Mouse (Mus musculus) gastrocnemius, adult 18-20 months (tissue): Measurements from ENCODE around the gene Ctsz. TPM values are rescaled to one million over a fixed set of nuclear protein-coding genes. Genes with fewer than 3 reads are reported as not detected.

Experiments
- DNase-seq: peaks from one replicate; pipeline ENCODE4 v3.0.0; 2021; ENCODE audit warnings: low spot score
- total RNA-seq, 2 experiments: library from RNA; stranded (reverse); gene quantifications; 2 replicates each; pipeline ENCODE4 v1.2.3; 2021

Ctsz gene
- total RNA-seq, 2 experiments from 2014 or later = 25.1 to 30.3 TPM

DNA sequence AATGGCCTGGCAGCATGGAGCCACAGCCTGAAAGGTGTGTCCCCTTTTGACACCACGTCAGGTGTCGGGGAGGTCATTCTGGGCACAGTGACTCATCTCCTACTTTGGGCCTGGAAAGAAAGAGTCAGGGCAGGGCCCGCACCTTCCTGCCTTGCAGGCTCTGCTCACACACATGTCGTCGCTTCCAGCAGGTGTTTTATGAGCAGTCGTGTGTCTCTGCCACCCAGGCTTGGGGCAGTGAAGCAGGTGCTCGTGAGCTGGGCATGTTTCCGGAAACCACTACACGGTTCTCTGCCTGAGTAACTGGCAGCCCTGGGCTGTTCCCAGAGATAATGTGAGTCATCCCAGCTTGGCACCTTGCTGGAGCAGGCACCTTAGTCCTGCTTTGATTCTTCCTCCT lies 3.6 kb upstream of the Ctsz start:
- DNase-seq = peak; percentile 34

DNA sequence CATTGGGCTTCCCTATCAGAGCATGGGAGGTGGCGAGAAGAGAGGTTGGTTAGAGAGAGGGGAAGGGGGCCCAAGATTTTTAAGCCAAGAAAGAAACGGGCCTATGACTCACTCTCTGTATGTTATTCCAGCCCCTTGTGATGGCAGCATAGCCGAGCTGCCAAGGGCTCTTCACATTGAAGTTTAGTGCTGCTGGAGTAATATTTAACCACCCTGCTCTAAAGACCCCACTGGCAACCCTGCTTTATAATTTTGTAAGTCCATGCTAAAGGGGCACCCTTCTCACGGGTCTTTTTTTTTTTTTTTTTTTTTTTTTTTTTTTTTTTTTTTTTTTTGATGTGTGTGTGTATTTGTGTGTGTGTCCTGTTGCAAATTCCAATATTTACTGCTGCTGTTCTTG lies 3.1 kb upstream of the Ctsz start:
- DNase-seq = no peak

DNA sequence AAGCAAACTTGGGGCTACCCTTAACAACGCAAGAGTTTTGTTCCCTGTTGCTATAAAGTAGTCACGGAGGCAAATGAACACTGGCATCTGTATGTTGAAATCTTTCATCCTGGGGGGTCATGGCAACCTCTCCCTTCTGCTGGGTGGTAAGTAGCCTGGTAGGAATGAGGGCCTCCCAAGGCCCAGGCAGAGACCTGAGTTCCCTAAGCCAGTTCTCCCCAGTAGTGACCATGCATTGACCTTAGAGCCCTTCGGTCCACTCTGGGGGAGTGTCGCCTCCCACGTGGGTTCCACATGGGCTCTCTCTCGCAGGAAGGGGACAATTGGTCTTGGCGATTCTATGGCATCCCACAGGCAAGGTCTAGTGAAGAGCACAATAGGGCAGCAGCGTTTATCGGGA lies 1.1 kb upstream of the Ctsz start:
- no peak for DNase-seq

DNA sequence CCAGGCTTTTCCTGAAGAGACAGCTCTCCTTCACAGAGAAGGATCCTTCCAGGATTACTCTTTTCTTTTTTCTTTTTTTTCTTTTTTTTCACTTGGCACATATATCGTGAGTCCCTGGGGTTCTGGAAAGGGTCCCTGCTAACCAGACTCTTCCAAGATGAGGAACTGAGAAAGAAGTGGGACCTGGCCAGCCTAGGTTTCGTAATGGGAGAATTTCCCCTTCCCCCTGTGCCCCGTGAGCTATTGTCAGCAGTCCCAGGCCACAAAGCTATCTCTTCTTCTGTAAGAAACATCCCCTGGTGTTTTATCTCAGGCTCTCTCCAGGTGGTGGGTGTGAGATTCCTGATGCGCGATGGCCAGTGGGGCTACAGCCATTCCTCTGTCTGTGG lies 605 bp upstream of the Ctsz start:
- no peak for DNase-seq

DNA sequence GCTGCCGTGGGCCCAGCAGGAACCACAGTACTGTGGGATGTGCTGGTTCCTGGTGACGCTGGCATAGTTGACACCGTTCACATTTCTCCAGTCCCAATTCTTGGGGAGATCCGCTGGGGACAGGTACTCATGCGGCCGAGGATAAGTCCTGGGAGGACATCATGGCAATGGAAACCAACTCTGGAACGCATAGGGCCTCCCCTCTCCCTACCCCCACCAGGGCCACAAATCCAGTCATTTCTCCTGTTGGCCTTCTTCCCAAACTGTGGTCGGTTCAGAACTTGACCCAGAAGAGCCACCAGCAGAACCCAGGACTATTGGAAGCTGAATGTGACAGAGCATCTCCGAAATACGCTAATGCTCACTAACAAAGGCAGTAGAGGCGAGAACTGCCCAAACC lies 658 bp downstream of the Ctsz start:
- DNase-seq = peak; percentile 13

DNA sequence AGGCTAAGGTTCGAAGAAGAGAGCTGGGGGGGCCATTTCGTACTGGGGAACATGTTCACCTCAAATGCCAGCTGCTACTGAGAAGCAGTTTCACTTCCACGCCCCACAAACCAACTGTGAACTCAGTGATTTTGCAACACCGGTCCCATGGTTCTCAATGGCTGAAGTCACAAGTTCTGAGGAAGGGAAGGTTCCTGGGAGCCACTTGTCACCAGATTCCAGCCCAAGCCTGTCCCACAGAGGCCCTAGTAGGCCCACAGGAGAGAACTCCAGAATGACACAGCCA lies 1.2 kb downstream of the Ctsz start:
- peak; percentile 27 for DNase-seq

DNA sequence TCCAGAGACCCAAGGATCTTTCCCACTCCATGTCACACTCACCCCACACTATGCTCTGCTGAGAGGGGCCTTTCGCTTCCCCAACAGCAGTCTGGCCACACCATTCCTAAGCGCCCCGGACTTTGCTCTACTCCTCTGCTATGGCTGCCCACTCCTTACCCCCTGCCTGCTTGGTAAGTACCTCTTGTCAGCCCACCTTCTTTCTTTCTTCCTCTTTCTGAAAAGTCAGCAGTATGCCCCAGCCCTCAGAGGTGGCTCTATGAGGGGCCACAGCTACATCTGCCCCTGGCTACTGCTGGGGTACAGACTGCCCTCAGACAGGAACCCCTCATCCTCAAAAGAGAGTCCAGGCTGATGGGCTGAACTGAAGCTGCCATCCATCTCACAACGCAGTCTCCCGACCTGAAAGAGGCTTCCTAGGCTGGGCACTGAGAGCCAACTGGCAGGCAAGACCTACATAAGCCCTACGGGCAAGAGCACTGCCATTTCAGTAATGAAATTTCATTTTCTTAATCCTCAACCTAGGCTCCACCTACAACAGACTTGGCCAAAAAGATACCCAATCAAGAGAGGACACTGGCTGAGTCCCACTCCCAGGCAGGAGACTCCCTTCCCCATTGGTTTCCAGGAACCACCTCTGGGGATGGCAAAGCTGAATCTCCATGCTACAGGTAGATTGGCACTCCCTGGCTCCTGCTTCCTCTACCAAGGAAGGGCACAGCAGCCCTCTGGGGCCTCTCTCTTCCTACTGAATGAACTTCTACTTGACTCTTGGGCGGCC lies 1.7 kb downstream of the Ctsz start:
- no peak for DNase-seq

DNA sequence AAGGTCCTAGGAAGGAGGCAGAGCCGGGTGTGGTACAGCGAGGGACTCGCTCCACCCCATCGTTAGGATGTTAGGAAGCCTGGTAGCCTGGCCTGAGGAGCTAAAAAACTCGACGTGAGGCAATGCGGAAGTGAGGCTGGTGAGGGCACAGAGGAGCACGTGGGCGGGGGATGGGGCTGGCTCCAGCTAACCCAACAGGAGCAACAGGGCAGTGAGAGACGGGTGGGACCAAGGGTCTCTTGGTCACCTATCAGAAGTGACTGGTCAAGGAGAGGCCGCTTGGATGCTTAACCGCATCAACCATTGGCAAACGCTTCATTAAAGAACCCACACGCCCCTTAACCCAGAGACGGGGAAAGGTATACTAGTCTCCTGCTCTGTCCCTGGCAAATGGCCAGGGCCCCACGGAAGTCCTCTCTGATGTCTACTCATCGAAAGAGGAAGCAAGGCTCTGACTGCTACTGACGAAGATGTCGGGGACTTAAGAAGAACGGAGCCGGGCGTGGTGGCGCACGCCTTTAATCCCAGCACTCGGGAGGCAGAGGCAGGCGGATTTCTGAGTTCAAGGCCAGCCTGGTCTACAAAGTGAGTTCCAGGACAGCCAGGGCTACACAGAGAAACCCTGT lies 2.6 kb downstream of the Ctsz start:
- DNase-seq = no peak

DNA sequence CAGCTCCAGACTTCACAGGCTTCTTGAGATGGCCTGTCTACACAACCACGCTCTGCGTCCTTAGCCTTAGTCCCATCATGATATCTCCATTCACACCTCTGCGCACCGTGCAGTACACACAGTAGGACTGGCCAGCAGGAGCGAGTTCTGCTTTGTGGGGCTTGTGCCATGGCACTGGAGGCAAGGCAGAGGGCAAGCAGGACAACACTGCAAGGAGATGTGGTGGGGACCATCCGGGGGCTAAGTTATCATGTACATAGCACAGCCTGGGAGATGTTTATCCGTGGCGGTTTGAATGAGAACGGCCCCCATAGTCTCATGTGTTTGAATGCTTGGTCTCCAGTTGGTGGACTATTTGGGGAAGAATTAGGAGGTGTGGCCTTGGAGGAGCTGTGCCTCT lies 3.9 kb downstream of the Ctsz start:
- DNase-seq = no peak

DNA sequence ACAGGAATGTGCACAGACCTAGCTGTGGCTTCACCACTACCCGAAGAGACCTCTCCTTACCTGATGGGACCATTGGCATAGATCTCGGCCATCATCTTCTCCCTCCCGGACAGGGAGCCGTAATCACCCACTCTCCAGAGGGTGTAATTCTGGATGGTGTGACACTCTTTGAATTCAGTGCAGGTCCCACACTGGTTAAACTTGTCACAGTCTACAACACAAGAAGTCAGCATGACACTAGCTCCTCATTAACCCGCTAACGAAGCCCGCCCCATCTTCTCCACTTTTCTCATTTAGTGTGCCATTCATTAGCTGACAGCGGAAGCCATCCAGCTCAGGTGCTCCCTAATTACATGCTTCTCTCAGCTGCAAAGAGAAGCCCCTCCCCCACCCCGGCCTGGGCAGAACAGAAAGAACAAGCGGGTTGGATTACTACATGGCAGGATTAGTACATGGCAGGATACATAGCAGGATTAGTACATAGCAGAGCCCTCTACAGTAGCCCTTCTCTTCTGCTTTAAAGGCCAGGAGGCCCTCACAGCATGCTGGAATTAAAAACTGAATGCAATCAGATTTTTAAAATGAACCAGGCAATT lies 9.7 kb downstream of the Ctsz start:
- no peak for DNase-seq

DNA sequence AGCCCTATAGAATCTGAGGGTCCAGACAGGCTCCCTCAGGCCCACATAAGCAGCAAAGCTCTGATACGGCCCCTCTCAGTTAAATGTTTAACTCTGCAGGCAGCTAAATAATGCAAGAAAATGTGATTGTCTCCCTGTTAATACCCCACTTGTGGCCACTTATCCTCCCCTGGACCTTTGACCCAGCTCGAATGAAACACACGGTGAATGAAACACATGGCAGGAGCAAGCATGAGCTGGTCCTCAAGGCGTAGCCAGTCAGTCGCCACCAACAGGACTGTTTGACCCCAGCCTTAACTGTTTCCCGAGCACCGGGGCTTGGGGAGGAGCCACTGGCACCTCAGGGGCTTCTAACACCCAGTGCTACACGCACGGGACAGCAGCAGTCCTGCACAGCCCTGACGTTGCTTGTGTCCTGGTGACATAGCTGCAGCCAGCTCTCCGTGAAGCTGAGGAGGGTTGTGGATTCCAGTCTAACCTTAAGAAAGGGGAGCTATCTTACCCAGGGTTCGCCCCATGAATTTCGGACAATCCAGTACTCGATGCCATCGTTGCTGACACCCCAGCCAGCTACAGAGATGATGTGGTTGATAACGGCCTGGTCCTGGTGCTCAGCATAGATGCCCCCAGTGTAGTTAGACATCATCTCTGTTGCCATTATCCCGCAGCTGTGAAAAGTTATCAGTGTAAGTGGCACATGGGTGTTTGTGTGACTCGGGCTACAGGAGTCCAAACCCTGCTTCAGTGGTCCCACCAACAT lies 10.6 kb downstream of the Ctsz start:
- DNase-seq = no peak

DNA sequence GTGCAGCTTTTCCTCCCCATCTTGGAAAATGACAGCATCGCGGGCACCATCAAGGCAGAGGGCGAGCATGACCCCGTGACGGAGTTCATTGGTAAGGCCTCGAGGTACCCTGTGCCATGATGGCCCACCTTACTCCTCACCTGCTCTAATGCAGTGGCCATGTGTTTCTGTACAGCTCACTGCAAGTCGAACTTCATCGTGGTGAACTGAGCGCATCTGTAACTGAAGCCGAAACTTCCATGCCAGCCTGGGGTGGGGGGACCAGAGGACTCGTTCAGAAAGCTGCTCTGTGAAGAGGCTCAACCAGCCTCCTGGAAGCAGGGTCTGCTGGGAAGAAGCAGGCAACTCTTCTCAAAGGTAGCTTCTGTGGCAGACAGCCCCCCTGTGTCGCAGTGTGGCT lies 12.0 kb downstream of the Ctsz start:
- DNase-seq = no peak

DNA sequence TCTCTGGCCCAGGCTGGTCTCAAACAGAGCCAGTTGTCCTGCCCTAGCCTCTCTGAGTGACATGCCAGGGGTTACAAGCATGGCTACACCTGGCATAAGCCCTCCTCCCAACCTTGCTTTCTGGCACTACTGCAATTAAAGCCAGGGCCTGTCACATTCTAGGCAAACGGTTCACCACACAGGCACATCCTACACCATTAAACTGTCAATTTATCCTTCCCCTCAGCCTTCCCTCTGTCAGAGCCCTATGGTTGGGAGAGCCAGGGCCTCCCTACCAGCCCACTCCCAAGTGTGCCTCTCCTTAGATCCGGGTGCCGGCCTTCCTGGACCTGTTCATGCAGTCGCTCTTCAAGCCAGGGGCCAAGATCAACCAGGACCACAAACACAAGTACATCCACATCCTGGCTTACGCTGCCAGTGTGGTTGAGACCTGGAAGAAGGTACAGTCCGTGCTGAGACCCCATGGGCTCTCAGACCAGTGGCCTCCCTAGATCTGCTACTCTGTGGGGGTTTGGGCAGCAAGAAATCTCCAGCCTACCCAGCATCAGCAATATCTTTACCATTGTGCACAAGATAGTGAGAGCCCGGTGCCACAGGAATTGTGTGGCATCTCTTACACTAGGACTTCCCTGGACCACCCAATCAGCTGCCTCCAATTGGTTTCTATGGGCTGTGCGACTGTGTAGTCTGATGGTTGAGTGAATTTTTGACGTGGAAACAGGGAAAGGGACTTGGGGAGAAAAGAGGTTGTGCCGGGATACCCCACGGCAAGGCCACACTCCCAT lies 14.3 kb downstream of the Ctsz start:
- no peak for DNase-seq

DNA sequence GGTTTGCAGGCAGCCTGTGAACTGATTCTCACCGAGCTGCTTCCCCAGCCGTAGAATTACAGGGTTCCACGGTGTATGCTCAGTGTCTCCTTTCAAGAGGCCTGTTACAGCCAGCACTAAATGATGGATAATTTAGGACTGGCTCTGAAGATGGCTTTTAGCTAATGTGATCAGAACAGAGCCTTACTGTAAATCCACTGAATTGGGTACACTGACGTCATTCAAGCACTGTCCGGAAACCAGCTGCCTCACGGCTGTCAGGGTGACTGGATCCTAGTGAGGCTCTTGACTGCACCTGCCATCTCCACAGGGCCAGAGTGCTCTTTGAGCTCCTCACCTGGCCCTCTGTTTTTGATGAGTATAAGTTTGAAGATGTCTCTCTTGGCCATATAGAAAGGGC lies 17.7 kb downstream of the Ctsz start:
- DNase-seq = no peak

DNA sequence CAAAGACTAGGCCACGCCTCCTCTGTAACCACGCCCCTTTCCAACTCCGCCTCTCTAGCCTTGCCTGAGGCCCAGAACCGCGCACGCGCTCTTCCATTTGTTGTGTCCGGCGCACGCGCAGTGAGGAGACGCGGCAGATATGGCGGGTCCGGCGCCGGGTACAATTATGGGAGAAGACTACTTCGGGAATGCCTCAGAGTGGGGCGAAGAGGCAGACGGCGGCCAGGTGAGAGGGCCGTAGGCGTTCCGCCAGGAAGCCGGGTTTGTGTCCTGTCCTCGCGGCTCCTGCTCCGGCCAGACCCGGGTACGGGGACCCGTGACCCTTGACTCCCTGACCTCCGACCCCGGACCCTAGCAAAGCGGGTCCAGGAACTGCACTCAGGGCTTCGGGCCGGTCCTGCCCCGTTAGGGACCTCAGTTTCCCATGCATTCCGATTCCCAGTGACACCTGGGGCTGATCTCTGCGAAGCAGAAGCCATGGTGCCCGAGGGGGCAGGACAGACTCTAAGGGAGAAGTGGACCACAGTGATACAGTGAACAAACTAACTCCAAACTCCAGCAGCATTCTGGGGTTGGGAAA lies 23.0 kb downstream of the Ctsz start, which contains the start of gene Nelfcd:
TSS of gene Nelfcd (plus strand) at position 74 of the 580 bp plus-strand sequence.
- peak; percentile 94 for DNase-seq

DNA sequence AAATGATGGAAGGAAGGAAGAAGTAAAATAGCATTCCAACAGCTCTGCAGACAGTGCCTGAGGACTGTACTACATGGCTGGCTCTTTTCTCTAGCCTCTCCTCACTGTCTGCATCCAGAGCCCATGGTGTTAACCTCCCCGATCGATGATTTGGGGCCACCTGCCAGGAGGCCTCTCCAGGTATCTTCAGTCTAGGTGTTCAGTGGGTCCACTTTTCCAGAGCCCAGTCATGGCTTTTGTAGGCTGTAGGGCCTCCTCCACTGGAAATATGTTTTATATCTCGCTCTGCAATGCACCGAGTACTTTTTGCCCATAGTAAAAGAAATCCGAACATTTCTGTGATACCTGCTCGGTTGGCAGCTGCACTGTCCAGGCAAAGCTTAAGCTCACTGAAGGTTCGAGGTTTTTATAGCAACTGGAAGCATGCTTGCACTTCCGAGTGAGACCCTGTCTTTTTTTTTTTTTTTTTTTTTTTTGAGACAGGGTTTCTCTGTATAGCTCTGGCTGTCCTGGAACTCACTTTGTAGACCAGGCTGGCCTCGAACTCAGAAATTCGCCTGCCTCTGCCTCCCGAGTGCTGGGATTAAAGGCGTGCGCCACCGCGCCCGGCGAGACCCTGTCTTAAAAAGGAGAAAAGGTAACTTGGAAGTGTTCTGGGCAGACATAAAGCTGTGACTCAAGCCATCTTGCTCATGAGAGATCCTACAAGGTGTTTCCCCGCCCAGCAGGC lies 23.7 kb downstream of the Ctsz start:
- DNase-seq = no peak

DNA sequence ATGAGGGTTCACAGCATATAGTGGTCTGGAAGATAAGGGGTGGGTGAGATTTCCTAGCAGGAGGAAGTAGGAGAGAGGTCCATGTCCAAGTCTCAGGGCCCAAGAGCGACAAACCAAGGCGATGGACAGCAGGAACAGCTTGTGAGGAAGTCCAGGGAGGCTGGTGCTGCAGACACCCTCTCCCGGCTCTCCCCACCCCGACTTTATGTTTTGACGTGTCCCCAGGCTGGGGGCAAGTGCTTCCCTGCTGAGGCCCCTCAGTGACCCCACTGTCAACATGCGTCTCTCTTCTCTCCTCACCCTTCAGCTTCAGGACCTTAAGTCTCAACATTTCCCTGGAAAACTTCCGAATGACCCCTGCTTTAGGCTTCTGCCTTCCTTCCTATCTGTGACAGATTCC lies 25.7 kb downstream of the Ctsz start:
- DNase-seq = no peak

DNA sequence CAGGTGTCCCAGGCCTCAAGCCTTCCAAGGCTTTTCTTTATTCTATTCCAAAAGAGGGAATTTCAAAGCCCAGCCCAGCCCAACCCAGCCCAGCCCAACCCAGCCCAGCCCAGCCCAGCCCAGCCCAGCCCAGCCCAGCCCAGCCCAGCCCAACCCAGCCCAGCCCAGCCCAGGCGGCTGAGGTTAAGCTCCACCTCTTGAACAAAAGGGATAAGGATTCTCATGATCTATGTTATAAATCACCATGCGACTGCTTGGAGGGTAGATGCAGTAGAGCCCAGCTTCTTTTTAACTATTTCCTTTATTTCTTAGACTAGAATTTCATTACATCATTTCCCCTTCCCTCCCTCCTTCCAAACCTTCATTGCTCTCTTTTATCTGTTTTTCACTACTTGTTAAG lies 28.6 kb downstream of the Ctsz start:
- DNase-seq = no peak

DNA sequence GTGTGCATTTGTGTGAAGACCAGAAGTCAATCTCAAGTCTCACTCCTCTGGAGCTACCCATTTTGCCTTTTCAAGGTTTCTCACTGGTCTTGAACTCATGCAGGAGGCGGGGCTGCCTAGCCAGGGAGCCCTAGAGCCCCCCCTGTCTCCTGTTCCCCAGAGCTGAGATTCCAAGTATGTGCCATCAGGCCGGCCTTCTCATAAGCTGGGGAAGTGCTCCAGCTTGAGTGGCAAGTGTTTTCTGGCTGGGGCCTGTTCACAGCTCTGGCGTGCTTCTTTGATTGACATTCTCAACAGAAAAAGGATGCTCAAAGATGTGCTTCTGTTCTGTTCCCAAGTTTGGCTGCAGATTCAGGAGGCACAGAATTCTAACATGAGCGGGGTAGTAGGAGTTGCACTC lies 38.4 kb downstream of the Ctsz start:
- no peak for DNase-seq

DNA sequence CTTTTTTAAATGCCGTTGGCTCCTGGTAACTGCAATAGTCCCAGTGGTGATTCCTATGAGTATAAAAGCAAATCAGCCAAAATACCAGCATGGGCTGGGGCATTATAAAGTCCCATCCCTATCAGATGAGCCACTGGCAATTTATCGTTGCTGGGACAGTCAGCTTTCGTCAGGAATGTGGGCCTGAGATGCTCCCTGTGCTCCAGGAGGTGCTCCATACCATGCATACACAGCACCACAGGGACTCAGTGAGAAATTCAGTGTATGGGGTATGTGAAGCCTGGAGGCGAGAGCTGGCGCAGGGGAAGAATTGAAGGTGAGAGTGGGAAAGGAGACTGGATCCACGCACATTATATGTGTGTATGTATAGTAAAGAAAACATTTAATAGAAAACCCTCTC lies 41.0 kb downstream of the Ctsz start:
- no peak for DNase-seq

DNA sequence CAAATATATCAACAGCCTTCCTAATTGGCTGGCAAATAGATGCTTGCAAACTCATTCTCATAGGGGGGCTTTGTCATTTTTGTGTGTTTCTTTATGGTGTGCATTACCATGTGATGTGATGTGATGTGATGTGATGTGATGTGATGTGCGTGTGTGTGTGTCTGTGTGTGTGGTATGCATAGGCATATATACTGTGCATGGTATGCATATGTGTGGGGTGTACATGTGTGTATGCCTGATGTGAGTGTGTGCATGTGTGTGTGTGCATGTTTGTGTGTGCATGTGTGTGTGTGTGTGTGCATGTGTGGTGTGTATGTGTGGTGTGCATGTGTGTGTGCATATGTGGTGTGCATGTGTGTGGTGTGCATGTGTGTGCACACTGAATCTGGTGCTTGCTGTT lies 41.8 kb downstream of the Ctsz start:
- DNase-seq = no peak
